Mouse (Mus musculus) midbrain, embryonic 10.5 days (tissue): ENCODE results near the gene Robo1. TPM values are rescaled to one million over a fixed set of nuclear protein-coding genes. Genes with fewer than 3 reads are reported as not detected.
A peak's percentile ranks its signal among the peaks of the same experiment; 100 is the strongest.

Experiments
- DNase-seq: peaks from one replicate; pipeline ENCODE4 v3.0.0-alpha.2; 2017; ENCODE audit warnings: low spot score
- H3K27ac ChIP-seq: fragments of 300-500 bp; sonication (generic); replicated peaks from 2 replicates; pipeline ENCODE4 v1.5.1; 2016; ENCODE audit warnings: mild to moderate bottlenecking
- H3K27me3 ChIP-seq: fragments of 300-500 bp; sonication (generic); 2 replicates; pipeline ENCODE4 v1.6.1; 2016; ENCODE audit warnings: low read depth, mild to moderate bottlenecking; ENCODE audit not compliant: poor library complexity, severe bottlenecking
- H3K36me3 ChIP-seq: fragments of 300-500 bp; sonication (generic); 2 replicates; pipeline ENCODE4 v1.6.1; 2016; ENCODE audit warnings: mild to moderate bottlenecking, moderate library complexity
- H3K4me1 ChIP-seq: fragments of 300-500 bp; sonication (generic); 2 replicates; pipeline ENCODE4 v1.6.1; 2016
- H3K4me3 ChIP-seq: fragments of 300-500 bp; sonication (generic); 2 replicates; pipeline ENCODE4 v1.5.1; 2016; ENCODE audit warnings: mild to moderate bottlenecking, moderate library complexity
- H3K9me3 ChIP-seq: fragments of 300-500 bp; sonication (generic); replicated peaks from 2 replicates; pipeline ENCODE4 v1.6.1; 2016; ENCODE audit warnings: mild to moderate bottlenecking
- WGBS: fragments of 180-500 bp; shearing (Covaris S2); methylation state at CpG from one replicate; pipeline ENCODE4 v1.1.7; 2016; 5-methylcytosine and 5-hydroxymethylcytosine counted together
- polyA plus RNA-seq: library from polyadenylated mRNA; unstranded; fragments of >200 nt; fragmentation: Nextera tagmentation; extraction: Ambion mirVana; gene quantifications from 2 replicates; pipeline ENCODE4 v1.2.1, GENCODE M21; 2016

Robo1 gene
- polyA plus RNA-seq, 1 experiment from 2014 or later, result 28.1 TPM

- Histone ChIP-seq H3K27ac (no peak overlapping the region), H3K36me3 (peaks cover 24% of the 10 kb centered on the region), H3K27me3 (no peaks in the 10 kb centered on the region), H3K4me1 (no peaks in the 10 kb centered on the region), H3K4me3 (no peak overlapping the region), H3K9me3 (no peaks in the 10 kb centered on the region; the same call in 1 of the 2 replicates)
- 91% methylated on average over 7 of the region's 7 CpGs for WGBS
- DNase-seq, result no peak
Observed at GRCm38 (mm10) chr16:72967509-72967908, 659.4 kb downstream of the Robo1 start.

DNA sequence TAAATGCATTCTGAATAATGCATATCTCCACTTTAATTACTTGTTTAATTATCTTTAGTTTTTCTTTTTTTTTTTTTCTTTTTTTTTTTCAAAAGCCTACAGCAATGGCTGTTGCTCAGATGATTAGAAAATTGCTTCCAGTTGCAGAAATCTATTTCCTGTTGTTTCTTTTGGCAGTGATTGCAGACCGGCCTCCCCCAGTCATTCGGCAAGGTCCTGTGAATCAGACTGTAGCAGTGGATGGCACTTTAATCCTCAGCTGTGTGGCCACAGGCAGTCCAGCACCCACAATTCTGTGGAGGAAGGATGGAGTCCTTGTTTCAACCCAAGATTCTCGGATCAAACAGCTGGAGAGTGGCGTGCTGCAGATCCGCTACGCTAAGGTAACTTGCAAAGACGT, 661.9 kb downstream of the Robo1 start:
- H3K27me3 ChIP-seq, result no peaks in the 10 kb centered on the region
- WGBS, result 95% methylated on average over 7 of the region's 7 CpGs
- H3K36me3 ChIP-seq, result peaks cover 15% of the 10 kb centered on the region
- H3K9me3 ChIP-seq, result no peaks in the 10 kb centered on the region
- no peak overlapping the region for H3K4me3 ChIP-seq
- no peak overlapping the region for H3K27ac ChIP-seq
- DNase-seq, result no peak
- no peaks in the 10 kb centered on the region for H3K4me1 ChIP-seq

- no peak for DNase-seq
- Histone ChIP-seq H3K9me3 (no peaks in the 10 kb centered on the region), H3K4me1 (peaks cover 12% of the 10 kb centered on the region), H3K36me3 (peaks cover 18% of the 10 kb centered on the region), H3K27ac (no peak overlapping the region), H3K4me3 (no peak overlapping the region), H3K27me3 (no peaks in the 10 kb centered on the region)
- 87% methylated on average over 6 of the region's 6 CpGs for WGBS
Observed at GRCm38 (mm10) chr16:72973685-72974084, 665.6 kb downstream of the Robo1 start.

GRCm38 (mm10) chr16:72974681-72975080, 666.6 kb downstream of the Robo1 start:
- Histone ChIP-seq H3K4me1 (peaks cover 12% of the 10 kb centered on the region), H3K36me3 (peaks cover 19% of the 10 kb centered on the region), H3K4me3 (no peak overlapping the region), H3K27me3 (no peaks in the 10 kb centered on the region), H3K27ac (no peak overlapping the region), H3K9me3 (no peaks in the 10 kb centered on the region)
- no peak for DNase-seq
- 95% methylated on average over 4 of the region's 4 CpGs for WGBS

GRCm38 (mm10) chr16:72976849-72977576, 668.9 kb downstream of the Robo1 start:
- no peaks in the 10 kb centered on the region for H3K27me3 ChIP-seq
- no peaks in the 10 kb centered on the region for H3K9me3 ChIP-seq
- H3K36me3 ChIP-seq, result peaks cover 12% of the 10 kb centered on the region
- peaks cover 12% of the 10 kb centered on the region for H3K4me1 ChIP-seq
- no peak overlapping the region; the same call in 1 of the 2 replicates for H3K4me3 ChIP-seq
- 63% methylated on average over 19 of the region's 19 CpGs for WGBS
- DNase-seq, result no peak
- H3K27ac ChIP-seq, result no peak overlapping the region

DNA sequence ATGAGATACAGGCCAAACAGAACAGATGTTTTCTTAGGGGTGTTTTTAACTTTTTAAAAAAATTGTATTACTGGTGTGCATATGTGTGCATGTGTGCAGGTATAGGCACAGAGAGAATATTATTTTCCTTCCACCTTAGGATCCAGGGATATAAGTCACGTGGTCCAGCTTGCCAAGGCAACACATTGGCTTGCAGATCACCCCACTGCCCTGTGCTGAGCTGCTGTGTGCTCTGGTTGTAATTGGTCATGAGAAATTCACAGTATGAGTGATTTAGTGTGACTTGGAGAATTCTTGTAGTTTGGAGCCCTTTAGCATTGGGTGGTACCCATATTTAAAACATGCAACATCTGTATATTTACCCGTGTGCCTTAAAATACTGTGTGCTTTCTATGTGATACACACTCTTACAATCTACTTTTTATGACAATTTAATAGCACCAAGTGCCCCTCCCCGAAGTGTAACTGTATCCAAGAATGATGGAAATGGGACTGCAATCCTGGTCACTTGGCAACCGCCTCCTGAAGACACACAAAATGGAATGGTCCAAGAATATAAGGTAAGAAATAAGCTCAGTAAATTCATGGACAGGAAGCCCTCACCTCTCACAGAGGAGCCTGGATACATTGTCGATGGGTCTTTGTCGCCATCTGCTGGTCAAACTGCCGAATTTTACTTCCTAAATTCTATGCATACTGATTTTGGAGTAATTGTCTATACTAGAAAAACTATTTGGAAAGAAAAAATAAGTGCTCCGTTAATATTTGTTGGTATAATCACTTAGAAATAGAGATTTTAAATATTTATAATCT, 671.5 kb downstream of the Robo1 start:
- WGBS, result 35% methylated on average over 8 of the region's 8 CpGs
- peaks cover 12% of the 10 kb centered on the region for H3K4me1 ChIP-seq
- H3K36me3 ChIP-seq, result 0 out of 2 replicates have a peak, but pooled peaks cover 7% of the 10 kb centered on the region
- H3K4me3 ChIP-seq, result no peak overlapping the region
- peak; percentile 75 for DNase-seq
- no peak overlapping the region for H3K27ac ChIP-seq
- no peaks in the 10 kb centered on the region for H3K9me3 ChIP-seq
- no peaks in the 10 kb centered on the region for H3K27me3 ChIP-seq

DNA sequence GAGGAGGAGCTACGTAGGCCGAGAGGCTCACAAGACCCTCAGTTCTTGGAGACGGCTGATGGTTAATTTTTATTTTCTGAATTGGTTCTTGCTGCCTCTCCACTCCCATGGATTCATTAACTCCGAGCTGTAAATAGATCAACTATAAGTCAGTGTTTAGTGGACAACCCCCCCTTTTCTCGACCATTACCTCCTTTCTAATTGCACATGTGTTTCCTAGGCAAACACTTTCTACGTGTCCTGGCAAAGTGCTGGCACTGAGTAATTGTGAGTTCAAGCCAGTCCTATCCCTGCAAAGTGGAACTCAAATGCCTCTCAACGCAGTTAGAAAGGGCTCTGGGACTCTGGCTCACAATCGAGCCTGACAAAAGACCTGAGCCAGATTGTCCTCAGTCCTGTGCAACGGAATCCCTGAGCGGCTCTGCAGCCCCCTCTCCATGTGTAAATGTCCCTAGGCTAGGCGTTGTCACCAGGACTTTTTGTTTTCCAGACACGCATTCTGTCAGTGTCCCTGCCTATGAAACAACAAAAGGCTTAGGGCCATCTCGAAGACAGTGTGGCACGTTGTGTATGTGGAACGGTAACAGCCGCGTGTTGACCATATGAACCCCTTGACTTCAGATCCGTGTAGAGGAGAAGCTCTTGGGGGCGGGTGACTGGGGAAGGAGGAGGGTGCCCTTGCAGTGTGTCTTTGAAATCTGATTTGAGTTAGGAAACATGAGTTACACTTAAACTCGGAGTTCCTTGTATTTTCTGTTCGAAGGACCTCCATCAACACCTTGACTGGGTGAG, 682.5 kb downstream of the Robo1 start:
- H3K27me3 ChIP-seq, result no peaks in the 10 kb centered on the region
- DNase-seq, result no peak
- H3K36me3 ChIP-seq, result peaks cover 18% of the 10 kb centered on the region
- H3K4me1 ChIP-seq, result 0 out of 2 replicates have a peak, but pooled peaks cover 4% of the 10 kb centered on the region
- 91% methylated on average over 21 of the region's 21 CpGs for WGBS
- H3K4me3 ChIP-seq, result no peak overlapping the region
- no peak overlapping the region for H3K27ac ChIP-seq
- H3K9me3 ChIP-seq, result no peaks in the 10 kb centered on the region

DNA sequence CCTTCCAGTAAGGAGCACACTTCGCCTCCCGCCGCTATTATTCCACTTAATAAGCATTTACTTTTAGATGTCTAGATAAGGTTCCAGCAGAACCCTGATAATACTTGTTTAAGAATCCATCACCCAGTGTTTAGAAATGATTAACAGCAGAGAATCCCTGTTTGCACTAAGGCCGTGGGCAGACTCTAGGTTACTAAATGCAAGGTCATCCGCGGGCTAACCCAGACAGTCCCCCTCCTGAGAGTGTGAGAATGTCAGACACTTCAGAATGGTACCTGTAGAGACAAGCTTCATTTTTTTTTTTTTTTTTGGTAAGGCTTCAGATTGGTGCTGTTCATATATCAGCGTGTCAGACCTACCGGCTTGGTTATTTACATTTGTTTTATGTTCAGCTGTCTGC, 685.1 kb downstream of the Robo1 start:
- Histone ChIP-seq H3K36me3 (peaks cover 12% of the 10 kb centered on the region; the same call in 1 of the 2 replicates), H3K4me1 (peaks cover 10% of the 10 kb centered on the region; the same call in 1 of the 2 replicates), H3K27ac (no peak overlapping the region), H3K4me3 (no peak overlapping the region), H3K27me3 (no peaks in the 10 kb centered on the region), H3K9me3 (no peaks in the 10 kb centered on the region)
- DNase-seq, result no peak
- WGBS, result 89% methylated on average over 8 of the region's 8 CpGs

- H3K4me3 ChIP-seq, result no peak overlapping the region
- peaks cover 10% of the 10 kb centered on the region; the same call in 1 of the 2 replicates for H3K4me1 ChIP-seq
- DNase-seq, result no peak
- no peaks in the 10 kb centered on the region for H3K27me3 ChIP-seq
- WGBS, result 93% methylated on average over 10 of the region's 10 CpGs
- H3K27ac ChIP-seq, result no peak overlapping the region
- no peaks in the 10 kb centered on the region for H3K9me3 ChIP-seq
- peaks cover 12% of the 10 kb centered on the region; the same call in 1 of the 2 replicates for H3K36me3 ChIP-seq
Observed at GRCm38 (mm10) chr16:72993594-72993993, 685.5 kb downstream of the Robo1 start.

DNA sequence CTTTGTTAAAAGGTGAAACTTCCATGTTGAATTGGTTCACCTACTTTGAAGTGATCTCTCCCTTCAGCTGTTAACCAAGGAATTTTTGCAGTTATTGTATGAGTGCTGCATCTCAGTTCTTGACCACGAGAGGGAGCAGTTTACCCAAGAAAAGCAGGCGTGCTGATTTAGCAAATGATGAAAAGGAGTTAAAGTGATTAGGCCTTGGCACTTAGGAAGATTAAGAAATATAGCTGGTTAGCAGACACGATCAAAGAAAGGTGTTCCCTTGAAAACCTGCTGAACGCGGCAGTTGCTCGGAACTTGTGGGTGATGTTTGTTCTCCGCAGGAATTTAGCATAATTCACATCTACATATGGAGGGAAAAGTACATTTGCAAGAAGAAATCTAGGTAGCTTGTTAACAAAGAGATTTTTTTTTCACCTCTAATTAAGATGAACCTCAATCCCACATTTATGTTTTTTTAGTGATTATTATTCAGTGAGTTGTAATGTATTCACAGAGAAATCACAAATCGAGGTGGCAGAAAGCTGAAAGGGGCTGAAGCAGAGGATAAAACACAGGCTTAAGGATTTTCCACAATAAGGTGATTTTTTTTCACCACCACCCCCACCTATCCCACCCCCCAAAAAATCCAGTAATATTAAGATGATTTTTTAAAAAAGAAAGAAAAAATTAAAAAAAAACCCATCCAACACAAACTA, 687.3 kb downstream of the Robo1 start:
- DNase-seq, result peak; percentile 52
- no peak overlapping the region; the same call in 1 of the 2 replicates for H3K27ac ChIP-seq
- H3K4me3 ChIP-seq, result no peak overlapping the region
- H3K36me3 ChIP-seq, result peaks cover 7% of the 10 kb centered on the region; the same call in 1 of the 2 replicates
- H3K27me3 ChIP-seq, result no peaks in the 10 kb centered on the region
- H3K4me1 ChIP-seq, result peaks cover 10% of the 10 kb centered on the region; the same call in 1 of the 2 replicates
- no peaks in the 10 kb centered on the region for H3K9me3 ChIP-seq
- WGBS, result 36% methylated on average over 8 of the region's 8 CpGs

GRCm38 (mm10) chr16:72995955-72996535, 687.9 kb downstream of the Robo1 start:
- H3K9me3 ChIP-seq, result no peaks in the 10 kb centered on the region
- no peak for DNase-seq
- H3K4me1 ChIP-seq, result peaks cover 6% of the 10 kb centered on the region; the same call in 1 of the 2 replicates
- peaks cover under 1% of the 10 kb centered on the region; the same call in 1 of the 2 replicates for H3K36me3 ChIP-seq
- WGBS, result 69% methylated on average over 10 of the region's 10 CpGs
- no peak overlapping the region for H3K27ac ChIP-seq
- H3K27me3 ChIP-seq, result no peaks in the 10 kb centered on the region
- no peak overlapping the region for H3K4me3 ChIP-seq
